Mouse (Mus musculus): ENCODE data around the gene AY074887. TPM values are rescaled to one million over a fixed set of nuclear protein-coding genes. Genes with fewer than 3 reads are reported as not detected.

AY074887 gene
- 0.91 and 1.3 TPM in 2 replicates for polyA plus RNA-seq (2014; fragmentation: Nextera tagmentation; extraction: Ambion mirVana)

- H3K36me3 ChIP-seq (ENCODE audit: control insufficient read depth, insufficient read depth, low read length), result peaks cover 17% of the 10 kb centered on the region
- H3K4me2 ChIP-seq, result peak within 1 kb of the TSS; percentile 81
- ATAC-seq (replicated peaks; ENCODE audit: low FRiP score), result peak; percentile 99
Measured at GRCm38 (mm10) chr9:54950575-54951321, at the start of gene AY074887, which contains the start of gene Psma4. Gene AY074887 (minus strand): TSS chr9:54950998. Gene Psma4 (plus strand): TSS chr9:54950790.

GRCm38 (mm10) chr9:54995645-54996044 lies 44.8 kb upstream of the AY074887 start:
- Histone ChIP-seq H3K4me2 (no peak overlapping the region), H3K27ac (ENCODE audit: low read depth, low read length) (no peak overlapping the region), H3K36me3 (ENCODE audit: control insufficient read depth, insufficient read depth, low read length) (no peaks in the 10 kb centered on the region), H3K9me3 (ENCODE audit: control insufficient read depth, low read length) (no peaks in the 10 kb centered on the region), H3K4me1 (replicated peaks; ENCODE audit: control insufficient read depth, insufficient read depth, low read length) (no peaks in the 10 kb centered on the region), H3K4me3 (ENCODE audit: low read depth, low read length) (no peak overlapping the region), H3K9ac (ENCODE audit: low read depth, low read length) (no peak overlapping the region), H3K27me3 (replicated peaks; ENCODE audit: control insufficient read depth, insufficient read depth, low read length) (peaks cover 2% of the 10 kb centered on the region; the same call in 1 of the 2 replicates)
- 24% methylated on average over 3 of the region's 3 CpGs for WGBS
- peak; percentile 71 for ATAC-seq (replicated peaks; ENCODE audit: low FRiP score)
- DNase-seq (ENCODE audit: low spot score), result no peak

More at GRCm38 (mm10) chr9:54950575-54951321, at the start of gene AY074887, which contains the start of gene Psma4:
- under 1% methylated on average over 62 of the region's 65 CpGs for WGBS
- H3K27ac ChIP-seq (ENCODE audit: low read depth, low read length), result peak within 1 kb of the TSS; percentile 78
- peak within 1 kb of the TSS; percentile 79 for H3K4me3 ChIP-seq (ENCODE audit: low read depth, low read length)
- H3K27me3 ChIP-seq (replicated peaks; ENCODE audit: control insufficient read depth, insufficient read depth, low read length), result no peaks in the 10 kb centered on the region
- H3K9ac ChIP-seq (ENCODE audit: low read depth, low read length), result peak within 1 kb of the TSS; percentile 84
- no peaks in the 10 kb centered on the region for H3K9me3 ChIP-seq (ENCODE audit: control insufficient read depth, low read length)
- peaks cover 14% of the 10 kb centered on the region for H3K4me1 ChIP-seq (replicated peaks; ENCODE audit: control insufficient read depth, insufficient read depth, low read length)
- DNase-seq (ENCODE audit: low spot score), result peak; percentile 92

- no peaks in the 10 kb centered on the region for H3K9me3 ChIP-seq (ENCODE audit: control insufficient read depth, low read length)
- no peaks in the 10 kb centered on the region for H3K4me1 ChIP-seq (replicated peaks; ENCODE audit: control insufficient read depth, insufficient read depth, low read length)
- H3K36me3 ChIP-seq (ENCODE audit: control insufficient read depth, insufficient read depth, low read length), result no peaks in the 10 kb centered on the region
- H3K4me2 ChIP-seq, result no peak overlapping the region
- H3K9ac ChIP-seq (ENCODE audit: low read depth, low read length), result no peak overlapping the region
- DNase-seq (ENCODE audit: low spot score) (no peak), ATAC-seq (replicated peaks; ENCODE audit: low FRiP score) (no peak)
- H3K27me3 ChIP-seq (replicated peaks; ENCODE audit: control insufficient read depth, insufficient read depth, low read length), result no peaks in the 10 kb centered on the region; the same call in 1 of the 2 replicates
- H3K27ac ChIP-seq (ENCODE audit: low read depth, low read length), result no peak overlapping the region
- 59% methylated on average over 3 of the region's 3 CpGs for WGBS
- no peak overlapping the region for H3K4me3 ChIP-seq (ENCODE audit: low read depth, low read length)
Measured at GRCm38 (mm10) chr9:54994381-54994780, 43.6 kb upstream of the AY074887 start.

- H3K4me2 ChIP-seq, result no peak overlapping the region
- no peaks in the 10 kb centered on the region for H3K9me3 ChIP-seq (ENCODE audit: control insufficient read depth, low read length)
- H3K4me3 ChIP-seq (ENCODE audit: low read depth, low read length), result no peak overlapping the region
- H3K9ac ChIP-seq (ENCODE audit: low read depth, low read length), result no peak overlapping the region
- H3K27me3 ChIP-seq (replicated peaks; ENCODE audit: control insufficient read depth, insufficient read depth, low read length), result no peaks in the 10 kb centered on the region; the same call in 1 of the 2 replicates
- H3K27ac ChIP-seq (ENCODE audit: low read depth, low read length), result no peak overlapping the region
- ATAC-seq (replicated peaks; ENCODE audit: low FRiP score) (no peak), DNase-seq (ENCODE audit: low spot score) (no peak)
- H3K36me3 ChIP-seq (ENCODE audit: control insufficient read depth, insufficient read depth, low read length), result no peaks in the 10 kb centered on the region
- H3K4me1 ChIP-seq (replicated peaks; ENCODE audit: control insufficient read depth, insufficient read depth, low read length), result no peaks in the 10 kb centered on the region
- 67% methylated on average over 3 of the region's 3 CpGs for WGBS
Measured at GRCm38 (mm10) chr9:54990362-54990761, 39.6 kb upstream of the AY074887 start.

DNA sequence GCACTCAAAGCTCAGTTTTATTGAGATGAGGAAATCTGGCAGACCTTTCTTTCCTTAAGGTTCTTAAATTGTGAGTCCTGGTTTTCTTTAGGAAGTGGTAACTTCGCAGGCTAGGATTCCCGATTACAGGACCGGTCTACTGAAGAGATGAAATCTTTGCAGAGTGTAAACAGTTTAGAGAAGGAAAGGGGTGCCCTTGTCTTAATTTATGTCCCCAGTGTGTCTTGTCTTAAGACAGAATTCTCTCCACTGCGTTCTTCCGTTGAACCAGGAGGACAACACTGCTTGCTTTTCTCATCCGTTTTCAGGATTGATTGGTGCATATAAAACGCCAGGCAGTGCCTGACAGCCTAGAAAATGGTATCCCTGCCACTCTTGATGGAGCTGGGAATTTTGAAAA lies 31.6 kb upstream of the AY074887 start:
- Histone ChIP-seq H3K27ac (ENCODE audit: low read depth, low read length) (no peak overlapping the region), H3K4me1 (replicated peaks; ENCODE audit: control insufficient read depth, insufficient read depth, low read length) (no peaks in the 10 kb centered on the region), H3K9ac (ENCODE audit: low read depth, low read length) (no peak overlapping the region), H3K4me3 (ENCODE audit: low read depth, low read length) (no peak overlapping the region), H3K36me3 (ENCODE audit: control insufficient read depth, insufficient read depth, low read length) (no peaks in the 10 kb centered on the region), H3K9me3 (ENCODE audit: control insufficient read depth, low read length) (no peaks in the 10 kb centered on the region), H3K4me2 (no peak overlapping the region; the same call in 1 of the 2 replicates), H3K27me3 (replicated peaks; ENCODE audit: control insufficient read depth, insufficient read depth, low read length) (peaks cover 40% of the 10 kb centered on the region)
- 12% methylated on average over 7 of the region's 7 CpGs for WGBS
- DNase-seq (ENCODE audit: low spot score) (no peak), ATAC-seq (replicated peaks; ENCODE audit: low FRiP score) (no peak)

- H3K36me3 ChIP-seq (ENCODE audit: control insufficient read depth, insufficient read depth, low read length), result no peaks in the 10 kb centered on the region
- H3K4me1 ChIP-seq (replicated peaks; ENCODE audit: control insufficient read depth, insufficient read depth, low read length), result no peaks in the 10 kb centered on the region
- no peak overlapping the region for H3K27ac ChIP-seq (ENCODE audit: low read depth, low read length)
- no peak overlapping the region for H3K9ac ChIP-seq (ENCODE audit: low read depth, low read length)
- H3K9me3 ChIP-seq (ENCODE audit: control insufficient read depth, low read length), result no peaks in the 10 kb centered on the region
- H3K4me3 ChIP-seq (ENCODE audit: low read depth, low read length), result peak overlapping the region; percentile 67
- peaks cover 40% of the 10 kb centered on the region for H3K27me3 ChIP-seq (replicated peaks; ENCODE audit: control insufficient read depth, insufficient read depth, low read length)
- peak overlapping the region; percentile 96 for H3K4me2 ChIP-seq
- WGBS, result 1% methylated on average over 69 of the region's 85 CpGs
- ATAC-seq (replicated peaks; ENCODE audit: low FRiP score), result peak; percentile 68
- peak; percentile 66 for DNase-seq (ENCODE audit: low spot score)
Measured at GRCm38 (mm10) chr9:54981291-54982191, 30.7 kb upstream of the AY074887 start.

- H3K27ac ChIP-seq (ENCODE audit: low read depth, low read length), result no peak within 1 kb of the TSS
- H3K9ac ChIP-seq (ENCODE audit: low read depth, low read length), result no peak within 1 kb of the TSS
- H3K36me3 ChIP-seq (ENCODE audit: control insufficient read depth, insufficient read depth, low read length), result no peaks in the 10 kb centered on the region
- H3K9me3 ChIP-seq (ENCODE audit: control insufficient read depth, low read length), result no peaks in the 10 kb centered on the region
- H3K4me3 ChIP-seq (ENCODE audit: low read depth, low read length), result peak within 1 kb of the TSS; percentile 67
- H3K27me3 ChIP-seq (replicated peaks; ENCODE audit: control insufficient read depth, insufficient read depth, low read length), result peaks cover 40% of the 10 kb centered on the region
- no peaks in the 10 kb centered on the region for H3K4me1 ChIP-seq (replicated peaks; ENCODE audit: control insufficient read depth, insufficient read depth, low read length)
- ATAC-seq (replicated peaks; ENCODE audit: low FRiP score), result no peak
- WGBS, result 69% methylated on average over 8 of the region's 8 CpGs
- DNase-seq (ENCODE audit: low spot score), result no peak
- H3K4me2 ChIP-seq, result peak within 1 kb of the TSS; percentile 96
Measured at GRCm38 (mm10) chr9:54980674-54981073, 29.9 kb upstream of the AY074887 start, which contains the start of gene Chrna5. Gene Chrna5 (plus strand): TSS chr9:54980880.

GRCm38 (mm10) chr9:54969972-54970637 lies 19.3 kb upstream of the AY074887 start:
- H3K9me3 ChIP-seq (ENCODE audit: control insufficient read depth, low read length), result no peaks in the 10 kb centered on the region
- DNase-seq (ENCODE audit: low spot score) (no peak), ATAC-seq (replicated peaks; ENCODE audit: low FRiP score) (no peak)
- no peak overlapping the region for H3K27ac ChIP-seq (ENCODE audit: low read depth, low read length)
- H3K4me2 ChIP-seq, result no peak overlapping the region
- 40% methylated on average over 8 of the region's 8 CpGs for WGBS
- H3K4me1 ChIP-seq (replicated peaks; ENCODE audit: control insufficient read depth, insufficient read depth, low read length), result no peaks in the 10 kb centered on the region
- no peak overlapping the region for H3K4me3 ChIP-seq (ENCODE audit: low read depth, low read length)
- H3K27me3 ChIP-seq (replicated peaks; ENCODE audit: control insufficient read depth, insufficient read depth, low read length), result no peaks in the 10 kb centered on the region
- no peak overlapping the region for H3K9ac ChIP-seq (ENCODE audit: low read depth, low read length)
- no peaks in the 10 kb centered on the region for H3K36me3 ChIP-seq (ENCODE audit: control insufficient read depth, insufficient read depth, low read length)
